Mouse (Mus musculus): Measurements from ENCODE around the gene Usp47. TPM values are rescaled to one million over a fixed set of nuclear protein-coding genes. Genes with fewer than 3 reads are reported as not detected.

Usp47 gene
- total and polyA plus RNA-seq, 3 experiments = 37.3 to 122 (median 47.8) TPM

DNA sequence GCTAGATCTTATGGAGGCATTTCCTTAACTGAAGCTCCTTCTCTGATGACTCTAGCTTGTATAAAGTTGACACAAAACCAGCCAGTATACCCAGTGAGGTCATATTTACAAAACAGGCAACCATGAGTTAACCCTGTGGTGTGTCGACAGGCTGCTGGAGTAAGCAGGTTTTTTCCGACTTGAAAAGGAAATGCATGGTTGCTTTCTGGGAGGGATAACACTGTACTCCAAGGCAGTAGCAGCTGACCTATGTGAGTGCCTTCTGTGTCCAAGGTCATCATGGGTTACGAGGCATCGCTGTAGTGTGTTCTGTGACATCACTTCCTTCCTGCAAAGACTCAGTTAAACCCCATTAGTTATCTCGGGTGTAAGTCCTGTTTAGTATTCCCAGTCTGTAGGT, 79.6 kb downstream of the Usp47 start:
- no peaks in the 10 kb centered on the region for H3K9me3 ChIP-seq (replicated peaks; ENCODE audit: insufficient read depth, low read length)
- peaks cover 2 to 5% of the 10 kb centered on the region in 2 experiments; a peak in 2 of 4 replicates for H3K4me1 ChIP-seq (ENCODE audit: control insufficient read depth in 1 of 2, insufficient read depth in 2 of 2, low read length in 2 of 2)
- H3K79me2 ChIP-seq (ENCODE audit: control insufficient read depth, insufficient read depth, low read length, poor library complexity) = no peaks in the 10 kb centered on the region
- H3K9ac ChIP-seq (ENCODE audit: control insufficient read depth, low read depth, low read length, poor library complexity, severe bottlenecking) = no peak overlapping the region
- TF ChIP-seq CHD2 (IDR thresholded peaks at IDR 0.05; ENCODE audit: low read length) (no peak), TBP (IDR thresholded peaks at IDR 0.05; ENCODE audit: low read depth, low read length) (no peak), MEF2A (IDR thresholded peaks at IDR 0.05; ENCODE audit: extremely low read depth, insufficient replicate concordance, low read depth, low read length, poor library complexity, severe bottlenecking) (no peak), MYC (IDR thresholded peaks at IDR 0.05; ENCODE audit: low read depth, low read length) (no peak), NRF1 (IDR thresholded peaks at IDR 0.05; ENCODE audit: insufficient read depth, low read depth, low read length, poor library complexity, severe bottlenecking) (no peak), KAT2A (conservative IDR thresholded peaks at IDR 0.05; ENCODE audit: low read depth, low read length) (no peak), BHLHE40 (IDR thresholded peaks at IDR 0.05; ENCODE audit: borderline replicate concordance, low read depth, low read length) (no peak), EP300 (IDR thresholded peaks at IDR 0.05; ENCODE audit: low read depth in 1 of 2, low read length in 2 of 2) (no peak), TCF12 (IDR thresholded peaks at IDR 0.05; ENCODE audit: low read depth, low read length) (no peak)
- H3K27me3 ChIP-seq (ENCODE audit: control insufficient read depth in 1 of 2, insufficient read depth in 2 of 2, low read length in 2 of 2) = no peaks in the 10 kb centered on the region
- no peak overlapping the region for H3K27ac ChIP-seq (ENCODE audit: control insufficient read depth, low read depth, low read length)
- H3K4me3 ChIP-seq (ENCODE audit: control insufficient read depth in 1 of 2, insufficient read depth in 1 of 2, low read depth in 2 of 2, low read length in 2 of 2) = no peak overlapping the region
- DNase-seq (ENCODE audit: low read depth, low spot score) = no peak
- H3K36me3 ChIP-seq (ENCODE audit: control insufficient read depth in 1 of 2, insufficient read depth in 2 of 2, low read length in 2 of 2) = peaks cover 14 to 25% of the 10 kb centered on the region in 2 experiments

DNA sequence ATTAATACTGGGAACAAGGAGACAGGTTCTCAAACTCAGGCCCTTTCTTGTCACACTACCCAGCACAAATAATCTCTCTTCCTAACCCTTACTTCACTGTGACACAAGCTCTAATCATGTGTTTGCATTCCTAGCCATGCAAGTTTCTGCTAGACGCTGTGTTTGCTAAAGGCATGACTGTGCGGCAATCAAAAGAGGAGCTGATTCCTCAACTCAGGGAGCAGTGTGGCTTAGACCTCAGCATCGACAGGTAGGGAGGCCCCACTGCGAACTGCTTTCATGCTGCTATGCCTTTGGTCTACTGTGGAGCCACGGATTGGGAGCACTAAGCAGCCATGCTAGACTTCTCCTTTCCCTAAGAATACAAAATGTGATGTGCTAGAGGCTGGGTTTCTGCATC, 80.5 kb downstream of the Usp47 start:
- Histone ChIP-seq H3K4me3 (ENCODE audit: control insufficient read depth in 1 of 2, insufficient read depth in 1 of 2, low read depth in 2 of 2, low read length in 2 of 2) (no peak overlapping the region), H3K36me3 (ENCODE audit: control insufficient read depth in 1 of 2, insufficient read depth in 2 of 2, low read length in 2 of 2) (peaks cover 19 to 22% of the 10 kb centered on the region in 2 experiments), H3K79me2 (ENCODE audit: control insufficient read depth, insufficient read depth, low read length, poor library complexity) (no peaks in the 10 kb centered on the region), H3K27me3 (ENCODE audit: control insufficient read depth in 1 of 2, insufficient read depth in 2 of 2, low read length in 2 of 2) (no peaks in the 10 kb centered on the region), H3K4me1 (ENCODE audit: control insufficient read depth in 1 of 2, insufficient read depth in 2 of 2, low read length in 2 of 2) (peaks cover 2 to 11% of the 10 kb centered on the region in 2 experiments; a peak in 2 of 4 replicates), H3K27ac (ENCODE audit: control insufficient read depth, low read depth, low read length) (no peak overlapping the region), H3K9me3 (replicated peaks; ENCODE audit: insufficient read depth, low read length) (no peaks in the 10 kb centered on the region), H3K9ac (ENCODE audit: control insufficient read depth, low read depth, low read length, poor library complexity, severe bottlenecking) (no peak overlapping the region)
- TF ChIP-seq ZNF384 (IDR thresholded peaks at IDR 0.05; ENCODE audit: low read depth, low read length) (no peak), CTCF (IDR thresholded peaks at IDR 0.05 in 2 of 3, conservative IDR thresholded peaks at IDR 0.05 in 1 of 3; ENCODE audit: control insufficient read depth in 1 of 3, insufficient read depth in 1 of 3, low read depth in 2 of 3, low read length in 3 of 3, poor library complexity in 1 of 3, severe bottlenecking in 1 of 3) (no peak), NRF1 (IDR thresholded peaks at IDR 0.05; ENCODE audit: insufficient read depth, low read depth, low read length, poor library complexity, severe bottlenecking) (no peak), MAZ (IDR thresholded peaks at IDR 0.05; ENCODE audit: low read depth, low read length) (no peak), MYB (IDR thresholded peaks at IDR 0.05; ENCODE audit: low read depth, low read length) (no peak), ZC3H11A (IDR thresholded peaks at IDR 0.05; ENCODE audit: low read depth, low read length) (no peak), ELF1 (IDR thresholded peaks at IDR 0.05; ENCODE audit: low read depth, low read length) (no peak)
- DNase-seq (ENCODE audit: low read depth, low spot score) = no peak

All from MEL (cell line).